Mouse (Mus musculus) kidney, adult 11 months (tissue): ENCODE measurements around the gene Aox3.

ENCODE experiments used
- DNase-seq: peaks from one replicate; pipeline ENCODE4 v3.0.0; 2022

The Aox3 gene

DNA sequence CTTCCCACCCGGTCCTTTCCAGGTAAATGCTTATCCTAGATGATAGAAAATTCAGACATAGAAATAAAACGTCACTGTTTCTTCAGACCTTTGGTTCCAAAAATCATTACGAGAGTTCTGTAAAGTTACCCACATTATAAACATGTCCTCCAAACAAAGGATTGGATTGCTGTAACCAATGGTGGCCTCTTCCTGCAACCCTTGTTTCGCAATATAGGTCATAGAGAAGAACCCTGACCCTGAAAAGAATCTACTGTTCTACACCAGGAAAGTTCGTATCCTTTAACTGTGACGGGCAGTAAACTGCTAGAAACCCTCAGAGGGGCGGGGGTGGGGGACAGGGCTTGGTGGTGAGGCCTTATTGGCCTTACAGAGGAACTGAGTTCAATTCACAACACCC is 99.9 kb downstream of the Aox3 start:
- DNase-seq = no peak

DNA sequence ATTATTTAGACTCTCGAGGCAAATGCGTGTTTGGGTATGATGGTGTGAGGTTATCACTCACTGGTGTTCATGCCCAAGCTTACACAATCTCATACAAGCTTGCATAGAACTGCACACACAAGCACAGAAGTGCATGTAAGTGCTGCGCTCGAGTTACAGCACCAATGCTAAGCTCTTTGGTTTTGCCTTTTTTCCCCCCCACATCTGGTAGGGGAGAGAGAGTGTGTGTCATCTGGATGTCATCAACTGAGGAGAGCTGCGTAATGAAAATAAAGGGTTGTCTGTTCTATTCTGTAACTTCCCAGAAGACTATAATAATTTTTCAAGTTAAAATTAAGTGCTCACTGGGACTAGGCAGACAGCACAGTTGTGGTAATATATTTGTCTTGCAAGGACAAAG is 100.9 kb downstream of the Aox3 start:
- no peak for DNase-seq

DNA sequence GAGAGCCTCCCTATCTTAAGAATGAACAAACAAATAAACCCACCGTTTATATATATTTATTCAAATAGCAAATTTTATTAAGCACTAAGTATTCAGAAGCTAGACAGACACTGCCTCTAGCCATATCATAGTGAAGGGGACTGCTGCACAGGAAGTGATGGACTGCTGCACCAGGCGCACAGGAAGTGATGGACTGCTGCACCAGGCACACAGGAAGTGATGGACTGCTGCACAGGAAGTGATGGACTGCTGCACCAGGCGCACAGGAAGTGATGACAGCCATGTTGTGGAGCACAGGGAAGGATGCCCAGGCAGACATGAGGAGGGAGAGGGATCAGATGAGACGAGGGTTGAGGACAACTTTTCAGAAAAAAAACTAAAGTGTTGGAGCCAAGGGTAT is 102.4 kb downstream of the Aox3 start:
- DNase-seq = no peak

DNA sequence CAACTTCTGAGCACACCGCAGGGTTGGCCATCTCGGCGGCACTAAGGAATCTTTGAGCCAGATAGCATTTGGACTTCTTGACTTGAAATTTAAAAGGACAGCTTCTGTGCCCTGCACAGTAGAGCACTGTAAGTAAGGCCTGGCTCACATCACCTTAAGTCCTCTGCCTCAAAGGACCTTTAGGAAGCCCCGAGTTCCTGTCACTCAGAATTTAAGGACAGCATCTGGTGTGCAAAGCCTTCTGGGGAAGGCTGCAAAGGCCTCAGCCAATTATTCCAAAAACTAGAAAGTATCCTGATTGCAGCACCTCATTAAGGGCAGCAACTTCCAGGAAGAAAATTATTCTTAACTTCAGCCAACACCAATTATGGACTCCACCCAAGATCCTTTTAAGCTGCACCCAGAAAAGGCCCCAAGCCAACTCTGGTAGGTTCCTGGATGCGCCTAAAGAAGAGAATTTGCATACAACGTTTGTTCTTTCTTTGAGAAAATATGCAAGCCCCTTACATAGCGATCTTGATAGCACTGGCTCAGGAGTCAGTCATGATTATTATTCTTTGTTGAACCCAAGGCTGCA is 103.1 kb downstream of the Aox3 start:
- no peak for DNase-seq

GRCm38 (mm10) chr1:58221070-58221469 is 108.1 kb downstream of the Aox3 start:
- no peak for DNase-seq

DNA sequence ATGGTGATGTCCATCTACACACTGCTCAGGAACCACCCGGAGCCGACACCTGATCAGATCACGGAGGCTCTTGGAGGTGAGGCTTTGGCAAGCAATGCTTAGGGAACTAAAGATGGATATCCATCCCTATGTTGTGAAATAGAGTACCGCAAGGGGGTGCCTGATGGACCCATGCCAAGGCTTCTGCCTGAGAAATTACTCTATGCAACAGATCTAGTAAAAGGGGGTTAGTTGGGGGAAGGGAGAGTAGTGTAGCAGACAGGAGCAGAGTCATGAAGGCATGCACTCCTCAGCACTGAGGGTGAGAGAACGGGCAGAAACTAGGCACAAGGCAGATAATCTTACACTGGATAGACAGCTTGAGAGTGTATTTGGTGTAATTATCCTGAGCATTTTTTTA is 108.9 kb downstream of the Aox3 start:
- no peak for DNase-seq

DNA sequence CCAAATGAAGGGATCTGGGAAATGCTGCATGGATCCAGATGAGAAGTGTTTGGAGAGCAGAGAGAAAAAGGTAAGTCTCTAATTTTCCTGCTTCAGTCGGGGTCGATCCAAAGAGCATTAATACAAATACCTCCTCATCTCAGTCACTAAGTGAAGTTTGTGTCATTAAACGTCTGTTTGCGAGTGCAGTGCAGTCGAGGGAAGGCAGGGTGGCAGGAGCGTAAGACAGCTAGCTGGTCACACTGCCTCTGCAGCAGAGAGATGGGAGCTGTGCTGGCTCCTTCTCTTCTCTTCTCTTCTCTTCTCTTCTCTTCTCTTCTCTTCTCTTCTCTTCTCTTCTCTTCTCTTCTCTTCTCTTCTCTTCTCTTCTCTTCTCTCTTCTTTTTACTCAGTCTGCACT is 115.2 kb downstream of the Aox3 start:
- DNase-seq = no peak

DNA sequence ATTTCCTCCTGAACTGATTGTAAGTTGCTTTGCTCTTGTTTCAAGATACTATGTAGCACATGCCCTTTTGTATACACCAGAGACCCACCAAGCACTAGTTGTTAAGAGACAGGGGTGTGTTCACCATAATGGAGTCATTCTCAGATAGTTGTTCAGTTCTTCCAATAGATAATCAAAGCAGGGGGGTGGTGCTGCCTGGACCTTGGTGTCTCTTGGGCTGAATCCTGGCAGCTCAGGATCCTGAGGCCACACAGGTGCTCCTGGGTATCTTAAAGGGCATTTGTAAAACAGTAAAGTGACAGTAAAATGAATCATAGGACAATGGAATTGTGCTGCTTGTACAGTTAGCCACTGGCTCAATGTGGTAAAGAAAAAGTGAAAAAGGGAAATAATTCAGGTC is 116.0 kb downstream of the Aox3 start:
- no peak for DNase-seq

DNA sequence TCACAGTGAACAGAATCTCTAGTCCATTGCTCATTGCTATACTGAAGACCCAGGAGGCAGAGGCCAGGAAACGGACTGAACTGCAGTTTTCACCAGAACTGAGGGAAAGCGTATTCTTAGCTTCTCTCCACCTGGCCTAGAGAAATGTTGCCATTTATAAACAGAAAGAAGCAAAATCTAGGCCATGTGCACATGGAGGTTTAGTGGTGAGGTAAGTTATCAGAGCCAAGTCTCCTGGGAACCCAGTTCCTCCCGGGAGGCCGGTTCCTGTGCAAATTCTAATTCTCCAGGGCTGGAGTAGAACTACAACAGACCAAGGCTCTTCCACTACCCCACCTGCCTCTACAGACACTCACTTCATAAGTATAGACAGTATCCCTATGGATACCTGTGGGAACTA is 116.8 kb downstream of the Aox3 start:
- no peak for DNase-seq

DNA sequence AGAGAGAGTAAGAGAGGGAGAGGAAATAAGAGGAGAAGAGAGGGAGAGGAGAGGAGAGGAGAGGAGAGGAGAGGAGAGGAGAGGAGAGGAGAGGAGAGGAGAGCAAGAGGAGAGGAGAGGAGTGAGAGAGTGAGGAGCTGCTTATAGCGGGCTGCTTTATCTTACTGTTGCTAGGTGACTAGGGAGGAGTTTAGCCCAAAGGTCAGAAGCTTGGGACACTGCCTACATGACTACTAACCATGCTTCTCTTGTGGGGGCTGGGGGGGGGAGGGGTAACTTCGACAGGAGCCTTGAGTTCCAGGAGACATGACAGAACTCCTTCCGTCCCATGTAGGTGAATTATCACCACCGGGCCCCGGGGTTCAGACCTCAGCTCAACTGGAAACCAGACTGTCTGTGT is 117.6 kb downstream of the Aox3 start:
- DNase-seq = no peak

GRCm38 (mm10) chr1:58235405-58235804 is 122.5 kb downstream of the Aox3 start:
- DNase-seq = no peak

DNA sequence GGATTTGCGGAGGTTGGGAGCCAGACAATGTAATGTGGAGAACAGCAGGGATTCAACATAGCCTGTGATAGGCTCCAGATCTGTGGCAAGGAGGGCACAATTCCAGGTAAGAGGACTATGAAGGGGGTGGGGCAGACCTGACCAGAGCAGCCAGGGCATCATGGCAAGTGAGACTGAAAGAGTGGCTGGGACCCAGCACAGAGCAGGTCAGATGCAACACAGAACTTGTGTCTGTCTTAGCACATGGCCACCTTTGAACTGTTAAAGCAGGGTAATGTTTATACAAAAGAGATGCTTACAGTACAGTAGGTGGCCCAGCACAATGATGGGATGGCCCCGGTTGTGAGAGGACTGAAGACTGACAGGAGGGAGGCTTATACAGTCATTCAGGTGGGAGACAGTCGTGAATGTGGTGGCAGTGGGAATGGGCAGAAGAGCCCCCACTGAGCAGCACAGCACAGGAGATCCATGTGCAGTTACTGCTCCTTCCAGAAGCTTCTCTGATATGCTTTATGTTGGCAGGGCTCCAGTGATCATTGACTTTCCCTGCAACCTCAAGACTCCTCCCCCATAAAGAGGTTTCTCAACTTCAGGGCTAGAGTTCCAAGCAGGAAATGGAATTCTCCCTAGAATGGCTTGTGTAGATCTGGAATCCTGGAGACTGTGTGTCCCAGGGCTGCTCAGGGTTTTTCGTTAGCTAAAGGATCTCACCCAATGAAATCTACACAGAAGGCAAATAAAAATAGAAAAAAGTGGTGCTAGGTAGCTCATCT is 124.8 kb downstream of the Aox3 start:
- DNase-seq = no peak

- DNase-seq = no peak
These were observed 125.5 kb downstream of the Aox3 start for GRCm38 (mm10) chr1:58238440-58238839.

- DNase-seq = no peak
These were observed 126.0 kb downstream of the Aox3 start for GRCm38 (mm10) chr1:58238961-58239360.

DNA sequence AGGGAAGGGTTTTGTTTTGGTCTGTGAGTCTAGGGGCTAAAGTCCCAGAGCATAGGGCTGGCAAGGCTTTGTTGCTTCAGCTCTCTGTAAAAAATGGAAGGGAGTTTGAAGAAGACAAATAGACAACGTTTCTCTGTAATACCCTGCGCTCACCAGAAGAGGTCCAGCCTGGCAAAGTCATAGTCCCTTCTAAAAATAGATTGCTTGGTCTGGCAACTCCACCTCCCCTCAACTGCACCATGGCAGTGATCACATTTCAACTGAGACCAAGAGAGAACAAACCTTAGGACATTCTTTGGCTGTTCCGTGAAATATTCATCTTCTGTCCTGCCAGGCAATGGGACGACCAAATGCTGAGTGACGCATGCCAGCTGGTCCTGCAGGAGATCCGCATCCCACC is 127.4 kb downstream of the Aox3 start:
- no peak for DNase-seq

DNA sequence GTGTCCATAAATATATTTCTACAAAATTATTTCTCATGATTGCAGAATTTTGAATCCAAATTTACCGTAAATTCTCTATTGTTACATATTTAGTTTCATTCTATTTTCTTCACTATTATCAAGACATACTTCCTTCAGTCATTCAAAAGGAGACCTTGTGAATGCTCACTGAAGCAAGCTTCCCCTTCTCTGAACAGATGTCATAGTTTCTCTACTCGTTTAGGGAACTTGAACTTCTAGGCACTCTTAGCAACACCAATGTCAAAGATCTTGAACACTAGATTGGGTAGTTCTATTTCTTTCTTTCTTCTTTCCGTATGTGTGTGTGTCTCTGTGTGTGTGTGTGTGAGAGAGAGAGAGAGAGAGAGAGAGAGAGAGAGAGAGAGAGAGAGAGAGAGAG is 131.6 kb downstream of the Aox3 start:
- no peak for DNase-seq

DNA sequence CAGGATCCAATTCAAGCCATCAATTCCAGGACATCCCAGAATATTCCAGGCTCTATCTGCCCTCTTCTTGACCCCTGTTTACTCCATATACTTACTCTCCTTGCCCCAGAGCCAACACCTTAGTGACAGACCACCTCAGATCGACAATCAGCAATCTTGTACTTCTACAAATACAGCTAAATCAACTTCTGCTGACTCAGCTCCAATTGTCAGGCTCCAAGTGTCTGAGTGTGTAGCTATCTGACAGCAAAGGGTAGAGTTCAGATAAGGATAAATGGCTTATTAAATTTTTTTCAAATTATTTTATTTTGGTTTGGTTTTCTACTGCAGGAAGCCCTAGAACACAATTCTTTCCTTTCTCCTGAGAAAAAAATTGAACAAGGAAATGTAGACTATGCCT is 135.6 kb downstream of the Aox3 start:
- DNase-seq = no peak
